Mouse (Mus musculus) CH12F3 (cell line): ENCODE results near the gene Sox9.

Experiments used
- in situ Hi-C: fragments of 300-500 bp; cut with MboI; formaldehyde crosslinking; loops from 2 replicates; pipeline ENCODE4 v1.14.3; 2020; ENCODE audit warnings: low sequenced_read_pairs

Sox9 gene

GRCm38 (mm10) chr11:112798831-112799382 is 16.9 kb downstream of the Sox9 start:
- in situ Hi-C loops = no loop called here

GRCm38 (mm10) chr11:112801189-112801818 is 19.3 kb downstream of the Sox9 start:
- in situ Hi-C loops = no loop called here

- in situ Hi-C loops = no loop called here
Observed at GRCm38 (mm10) chr11:112807838-112808506, 25.9 kb downstream of the Sox9 start.

GRCm38 (mm10) chr11:112810447-112811151 is 28.6 kb downstream of the Sox9 start:
- in situ Hi-C loops = no loop called here

- in situ Hi-C loops = no loop called here
Observed at GRCm38 (mm10) chr11:112811152-112811871, 29.3 kb downstream of the Sox9 start.

- in situ Hi-C loops = no loop called here
Observed at GRCm38 (mm10) chr11:112817829-112818650, 36.0 kb downstream of the Sox9 start.

GRCm38 (mm10) chr11:112818651-112819270 is 36.7 kb downstream of the Sox9 start:
- in situ Hi-C loops = no loop called here

- in situ Hi-C loops = no loop called here
Observed at GRCm38 (mm10) chr11:112821536-112821935, 39.5 kb downstream of the Sox9 start.

- in situ Hi-C loops = no loop called here
Observed at GRCm38 (mm10) chr11:112824146-112824545, 42.1 kb downstream of the Sox9 start.

- in situ Hi-C loops = no loop called here
Observed at GRCm38 (mm10) chr11:112826193-112827043, 44.4 kb downstream of the Sox9 start.

GRCm38 (mm10) chr11:112827044-112827347 is 45.0 kb downstream of the Sox9 start:
- in situ Hi-C loops = no loop called here

GRCm38 (mm10) chr11:112828553-112829287 is 46.7 kb downstream of the Sox9 start:
- in situ Hi-C loops = no loop called here

GRCm38 (mm10) chr11:112834245-112835005 is 52.4 kb downstream of the Sox9 start:
- in situ Hi-C loops = no loop called here

GRCm38 (mm10) chr11:112835468-112836092 is 53.6 kb downstream of the Sox9 start:
- in situ Hi-C loops = no loop called here
